Mouse (Mus musculus): ENCODE measurements around the gene Zc3hc1. TPM values are rescaled to one million over a fixed set of nuclear protein-coding genes. Genes with fewer than 3 reads are reported as not detected.

Zc3hc1 gene
- polyA plus RNA-seq, 1 experiment from 2014 or later: 79.2 TPM

DNA sequence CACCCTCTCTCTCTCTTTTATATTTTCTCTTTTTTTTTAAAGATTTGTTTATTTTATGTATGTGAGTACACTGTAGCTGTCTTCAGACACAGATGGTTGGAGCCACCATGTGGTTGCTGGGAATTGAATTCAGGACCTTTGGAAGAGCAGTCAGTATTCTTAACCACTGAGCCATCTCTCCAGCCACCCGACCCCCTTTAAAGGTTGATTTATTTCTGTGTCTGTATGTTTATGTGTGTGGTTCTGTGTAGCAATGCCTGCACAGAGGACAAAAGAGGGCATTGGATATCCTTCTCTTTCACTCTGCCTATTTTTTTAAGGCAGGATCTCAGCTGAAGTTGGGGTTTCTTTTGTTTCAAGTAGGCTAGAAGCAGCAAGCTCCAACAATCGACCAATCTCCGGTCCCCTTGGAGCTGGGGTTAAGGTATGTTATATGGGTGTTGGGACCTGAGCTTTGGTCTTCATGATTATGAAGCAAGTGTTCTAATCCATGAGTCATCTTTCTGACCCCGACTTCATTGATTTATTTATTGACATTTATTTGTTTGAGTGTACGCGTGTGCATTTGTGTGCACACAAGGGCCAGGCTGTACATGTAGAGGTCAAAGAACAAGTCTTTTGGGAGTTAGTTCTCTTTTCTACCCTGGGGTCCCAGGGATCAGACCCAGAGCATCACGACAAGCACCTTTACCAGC is 18.7 kb upstream of the Zc3hc1 start:
- Histone ChIP-seq H3K4me2 (ENCODE audit: low read length) (no peak overlapping the region), H3K27me3 (replicated peaks; ENCODE audit: control insufficient read depth, insufficient read depth, low read length) (no peaks in the 10 kb centered on the region), H3K9ac (ENCODE audit: low read length) (no peak overlapping the region), H3K36me3 (ENCODE audit: control insufficient read depth, insufficient read depth, low read length) (no peaks in the 10 kb centered on the region), H3K27ac (ENCODE audit: low read depth, low read length) (no peak overlapping the region), H3K9me3 (replicated peaks; ENCODE audit: control insufficient read depth, low read length) (no peaks in the 10 kb centered on the region), H3K4me1 (ENCODE audit: control insufficient read depth, insufficient read depth, low read length) (no peaks in the 10 kb centered on the region), H3K4me3 (ENCODE audit: low read depth, low read length) (no peak overlapping the region)
- no peak for DNase-seq (ENCODE audit: low spot score)
- WGBS: 92% methylated on average over 7 of the region's 7 CpGs
- no peak for ATAC-seq

DNA sequence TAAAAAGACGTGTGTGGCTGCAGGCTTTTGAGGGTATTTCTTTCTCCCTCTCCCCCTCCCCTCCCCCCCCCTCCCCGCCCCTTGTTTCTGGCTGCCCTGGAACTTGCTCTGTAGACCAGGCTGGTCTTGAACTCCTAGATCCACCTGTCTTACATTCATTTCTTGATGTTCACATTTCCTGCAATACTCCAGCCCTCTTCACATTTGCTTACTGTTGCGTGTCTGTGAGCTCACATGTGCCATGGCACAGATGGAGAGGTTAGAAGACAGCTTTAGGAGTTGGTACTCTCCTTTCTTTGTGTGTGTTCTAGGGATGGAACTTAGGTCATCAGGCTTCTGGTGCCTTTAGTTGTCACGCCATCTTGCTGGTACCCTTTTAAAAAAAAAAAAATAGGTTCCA is 17.4 kb upstream of the Zc3hc1 start:
- H3K4me3 ChIP-seq (ENCODE audit: low read depth, low read length): no peak overlapping the region
- ATAC-seq (no peak), DNase-seq (ENCODE audit: low spot score) (no peak)
- peaks cover 5% of the 10 kb centered on the region; the same call in 1 of the 2 replicates for H3K4me1 ChIP-seq (ENCODE audit: control insufficient read depth, insufficient read depth, low read length)
- H3K36me3 ChIP-seq (ENCODE audit: control insufficient read depth, insufficient read depth, low read length): no peaks in the 10 kb centered on the region
- H3K4me2 ChIP-seq (ENCODE audit: low read length): no peak overlapping the region
- H3K27me3 ChIP-seq (replicated peaks; ENCODE audit: control insufficient read depth, insufficient read depth, low read length): no peaks in the 10 kb centered on the region
- H3K9me3 ChIP-seq (replicated peaks; ENCODE audit: control insufficient read depth, low read length): no peaks in the 10 kb centered on the region
- H3K9ac ChIP-seq (ENCODE audit: low read length): no peak overlapping the region
- 87% methylated on average over 4 of the region's 4 CpGs for WGBS
- no peak overlapping the region for H3K27ac ChIP-seq (ENCODE audit: low read depth, low read length)

DNA sequence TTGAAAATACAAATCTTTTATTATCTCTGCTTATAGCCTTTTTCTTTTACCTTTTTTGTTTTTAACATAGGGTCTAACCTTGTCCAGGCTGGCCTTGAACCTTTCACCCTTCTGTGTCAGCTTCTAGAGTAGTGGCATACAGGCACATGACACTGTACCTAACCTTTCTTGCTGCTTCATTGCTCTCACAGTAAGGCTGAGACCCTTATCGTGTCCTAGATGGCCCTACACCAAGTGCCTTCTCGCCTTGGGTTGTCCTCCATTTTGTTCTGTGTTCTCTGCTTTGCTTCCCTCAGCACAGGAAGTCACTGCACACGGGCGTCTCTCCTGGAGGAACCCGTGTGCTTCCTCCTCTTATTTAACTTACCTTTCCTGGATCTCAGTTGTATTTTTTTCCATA is 13.8 kb upstream of the Zc3hc1 start:
- H3K4me3 ChIP-seq (ENCODE audit: low read depth, low read length): no peak overlapping the region
- DNase-seq (ENCODE audit: low spot score): no peak
- H3K9ac ChIP-seq (ENCODE audit: low read length): no peak overlapping the region
- no peaks in the 10 kb centered on the region for H3K9me3 ChIP-seq (replicated peaks; ENCODE audit: control insufficient read depth, low read length)
- no peaks in the 10 kb centered on the region for H3K27me3 ChIP-seq (replicated peaks; ENCODE audit: control insufficient read depth, insufficient read depth, low read length)
- peak overlapping the region; percentile 55 for H3K4me2 ChIP-seq (ENCODE audit: low read length)
- 85% methylated on average over 5 of the region's 5 CpGs for WGBS
- H3K4me1 ChIP-seq (ENCODE audit: control insufficient read depth, insufficient read depth, low read length): peaks cover 5% of the 10 kb centered on the region; the same call in 1 of the 2 replicates
- no peak for ATAC-seq
- H3K36me3 ChIP-seq (ENCODE audit: control insufficient read depth, insufficient read depth, low read length): no peaks in the 10 kb centered on the region
- H3K27ac ChIP-seq (ENCODE audit: low read depth, low read length): no peak overlapping the region

DNA sequence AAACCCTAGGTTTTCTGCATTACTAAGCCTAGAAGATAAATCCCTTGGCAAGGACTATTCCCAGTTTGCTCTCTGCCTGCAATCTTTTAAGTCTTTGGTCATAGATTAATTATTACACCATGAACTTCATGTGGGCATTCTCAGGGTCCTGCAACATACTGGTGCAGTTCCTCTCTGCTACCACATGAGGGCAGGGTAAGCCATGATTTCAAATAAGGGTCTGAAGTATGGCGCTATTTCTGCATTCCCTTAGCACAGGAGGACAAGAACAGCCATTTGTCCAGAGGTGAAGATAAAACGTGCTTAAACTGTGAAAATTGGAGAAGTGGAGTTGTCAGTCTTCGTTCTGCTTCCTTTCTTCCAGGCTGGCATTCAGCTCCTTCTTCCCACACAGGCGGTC is 12.6 kb upstream of the Zc3hc1 start:
- Histone ChIP-seq H3K27me3 (replicated peaks; ENCODE audit: control insufficient read depth, insufficient read depth, low read length) (no peaks in the 10 kb centered on the region), H3K4me2 (ENCODE audit: low read length) (peak overlapping the region; percentile 55), H3K4me1 (ENCODE audit: control insufficient read depth, insufficient read depth, low read length) (peaks cover 5% of the 10 kb centered on the region; the same call in 1 of the 2 replicates), H3K27ac (ENCODE audit: low read depth, low read length) (no peak overlapping the region), H3K9ac (ENCODE audit: low read length) (peak overlapping the region; percentile 50; the same call in 1 of the 2 replicates), H3K9me3 (replicated peaks; ENCODE audit: control insufficient read depth, low read length) (no peaks in the 10 kb centered on the region), H3K4me3 (ENCODE audit: low read depth, low read length) (peak overlapping the region; percentile 23), H3K36me3 (ENCODE audit: control insufficient read depth, insufficient read depth, low read length) (no peaks in the 10 kb centered on the region)
- WGBS: 14% methylated on average over 4 of the region's 4 CpGs
- DNase-seq (ENCODE audit: low spot score) (peak; percentile 93), ATAC-seq (no peak)

DNA sequence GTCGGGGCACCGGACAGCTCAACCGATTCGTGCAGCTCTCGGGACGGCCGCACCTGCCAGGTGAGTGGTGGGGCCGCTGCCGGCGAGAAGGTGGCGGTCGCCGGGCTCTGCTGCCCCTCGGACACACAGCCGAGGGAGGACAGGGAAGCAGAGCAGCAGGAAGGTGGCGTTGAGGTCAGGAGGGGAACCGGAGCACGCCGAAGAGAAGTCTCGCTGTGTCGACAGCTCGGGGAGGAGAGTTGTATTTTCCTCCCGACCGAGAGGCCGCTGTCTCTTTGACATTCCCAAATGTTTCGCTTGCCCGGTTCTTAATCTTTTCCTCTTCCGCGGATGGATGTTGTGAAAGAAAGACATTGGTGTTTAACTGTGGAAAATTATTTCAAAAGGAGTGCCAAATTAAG is 11.3 kb upstream of the Zc3hc1 start:
- no peaks in the 10 kb centered on the region for H3K36me3 ChIP-seq (ENCODE audit: control insufficient read depth, insufficient read depth, low read length)
- peak; percentile 37 for DNase-seq (ENCODE audit: low spot score)
- H3K27ac ChIP-seq (ENCODE audit: low read depth, low read length): peak overlapping the region; percentile 96
- no peaks in the 10 kb centered on the region for H3K27me3 ChIP-seq (replicated peaks; ENCODE audit: control insufficient read depth, insufficient read depth, low read length)
- peak overlapping the region; percentile 100 for H3K4me3 ChIP-seq (ENCODE audit: low read depth, low read length)
- no peak for ATAC-seq
- H3K9ac ChIP-seq (ENCODE audit: low read length): peak overlapping the region; percentile 98
- H3K9me3 ChIP-seq (replicated peaks; ENCODE audit: control insufficient read depth, low read length): no peaks in the 10 kb centered on the region
- peak overlapping the region; percentile 70 for H3K4me2 ChIP-seq (ENCODE audit: low read length)
- peaks cover 5% of the 10 kb centered on the region; the same call in 1 of the 2 replicates for H3K4me1 ChIP-seq (ENCODE audit: control insufficient read depth, insufficient read depth, low read length)
- under 1% methylated on average over 29 of the region's 29 CpGs for WGBS

DNA sequence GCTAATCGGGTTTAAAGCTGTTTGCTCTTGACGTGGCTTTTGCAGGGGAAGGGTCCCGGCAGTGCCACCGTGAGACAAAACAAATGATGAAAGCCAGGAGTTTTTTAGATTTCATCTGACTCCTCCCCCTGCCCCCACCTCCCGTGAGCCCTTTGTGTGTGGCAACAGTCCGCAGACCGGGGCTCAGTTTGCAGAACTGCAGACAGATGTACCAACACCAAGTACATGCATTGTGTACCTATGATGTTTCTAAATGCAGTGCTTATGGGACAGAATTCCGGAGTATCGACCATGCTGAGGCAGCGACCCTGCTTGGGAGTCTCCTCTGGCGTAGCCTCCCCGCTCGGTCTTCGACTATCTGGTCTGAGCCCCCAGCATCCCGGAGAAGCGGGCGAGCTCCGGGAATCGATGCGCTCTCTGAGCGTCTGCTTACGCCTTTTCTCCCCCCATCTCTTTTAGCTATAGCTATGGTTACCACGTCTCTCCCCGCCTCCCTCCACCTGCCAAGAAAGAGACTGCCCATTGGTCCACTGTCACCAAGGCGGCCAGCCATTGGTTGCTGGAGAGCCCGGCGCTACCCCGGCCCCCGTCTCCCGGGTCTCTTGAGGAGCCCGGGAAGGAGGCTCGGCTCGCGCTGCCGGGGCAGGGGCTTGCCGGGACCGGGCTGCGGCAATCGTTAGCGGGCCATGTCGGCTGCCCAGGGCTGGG is 10.6 kb upstream of the Zc3hc1 start, which contains the start of gene Klhdc10:
Gene Klhdc10 (plus strand): TSS at position 561 of the 708 bp plus-strand sequence.
- H3K27me3 ChIP-seq (replicated peaks; ENCODE audit: control insufficient read depth, insufficient read depth, low read length): no peaks in the 10 kb centered on the region
- no peaks in the 10 kb centered on the region for H3K9me3 ChIP-seq (replicated peaks; ENCODE audit: control insufficient read depth, low read length)
- under 1% methylated on average over 41 of the region's 41 CpGs for WGBS
- ATAC-seq (peak; percentile 100), DNase-seq (ENCODE audit: low spot score) (peak; percentile 99)
- peak within 1 kb of the TSS; percentile 100 for H3K4me3 ChIP-seq (ENCODE audit: low read depth, low read length)
- H3K9ac ChIP-seq (ENCODE audit: low read length): peak within 1 kb of the TSS; percentile 98
- peak within 1 kb of the TSS; percentile 70 for H3K4me2 ChIP-seq (ENCODE audit: low read length)
- no peaks in the 10 kb centered on the region for H3K36me3 ChIP-seq (ENCODE audit: control insufficient read depth, insufficient read depth, low read length)
- peaks cover 5% of the 10 kb centered on the region; the same call in 1 of the 2 replicates for H3K4me1 ChIP-seq (ENCODE audit: control insufficient read depth, insufficient read depth, low read length)
- peak within 1 kb of the TSS; percentile 96 for H3K27ac ChIP-seq (ENCODE audit: low read depth, low read length)

DNA sequence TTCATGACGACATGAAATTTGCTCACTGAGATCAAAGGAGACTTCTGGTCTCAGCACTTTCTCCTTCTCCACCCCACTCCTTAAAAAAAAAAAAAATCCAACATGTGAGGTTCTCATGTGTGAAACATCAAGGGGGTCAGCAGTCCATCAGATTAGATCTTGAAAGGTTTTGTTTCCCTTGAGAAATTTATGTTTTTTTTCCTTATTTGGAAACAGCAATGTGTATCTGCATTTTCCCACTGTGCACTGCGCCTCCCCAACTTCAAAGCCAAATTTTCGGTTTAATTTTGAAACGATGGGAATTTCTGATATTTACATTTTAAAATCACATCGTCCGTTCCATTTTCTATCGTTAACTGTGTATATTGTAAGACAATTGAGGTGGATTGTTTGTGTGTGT is 9.9 kb upstream of the Zc3hc1 start:
- Histone ChIP-seq H3K36me3 (ENCODE audit: control insufficient read depth, insufficient read depth, low read length) (no peaks in the 10 kb centered on the region), H3K27ac (ENCODE audit: low read depth, low read length) (peak overlapping the region; percentile 96), H3K9me3 (replicated peaks; ENCODE audit: control insufficient read depth, low read length) (no peaks in the 10 kb centered on the region), H3K4me1 (ENCODE audit: control insufficient read depth, insufficient read depth, low read length) (peaks cover 5% of the 10 kb centered on the region; the same call in 1 of the 2 replicates), H3K27me3 (replicated peaks; ENCODE audit: control insufficient read depth, insufficient read depth, low read length) (no peaks in the 10 kb centered on the region), H3K9ac (ENCODE audit: low read length) (peak overlapping the region; percentile 98), H3K4me2 (ENCODE audit: low read length) (peak overlapping the region; percentile 62), H3K4me3 (ENCODE audit: low read depth, low read length) (peak overlapping the region; percentile 100)
- DNase-seq (ENCODE audit: low spot score): no peak
- WGBS: 4% methylated on average over 7 of the region's 7 CpGs
- no peak for ATAC-seq

DNA sequence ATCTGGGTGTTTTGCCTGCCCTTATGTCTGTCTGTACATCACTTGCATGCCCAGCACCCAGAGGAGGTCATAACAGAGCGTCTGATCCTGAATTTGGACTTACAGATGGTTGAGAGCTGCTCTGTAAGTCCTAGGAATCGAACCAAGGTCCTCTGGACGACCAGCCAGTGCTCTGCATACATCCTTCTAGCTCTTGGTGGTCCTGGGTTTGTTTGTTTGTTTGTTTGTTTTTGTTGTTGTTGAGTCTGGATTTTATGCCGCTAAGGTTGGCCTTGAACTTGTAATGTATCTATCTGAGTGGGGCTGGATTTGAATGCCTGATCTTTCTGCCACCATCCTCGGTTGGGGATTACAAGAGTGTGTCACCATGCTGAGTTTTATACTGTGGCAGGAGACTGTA is 9.3 kb upstream of the Zc3hc1 start:
- peak overlapping the region; percentile 96 for H3K27ac ChIP-seq (ENCODE audit: low read depth, low read length)
- no peaks in the 10 kb centered on the region for H3K36me3 ChIP-seq (ENCODE audit: control insufficient read depth, insufficient read depth, low read length)
- H3K4me3 ChIP-seq (ENCODE audit: low read depth, low read length): no peak overlapping the region
- ATAC-seq (no peak), DNase-seq (ENCODE audit: low spot score) (no peak)
- peaks cover 5% of the 10 kb centered on the region; the same call in 1 of the 2 replicates for H3K4me1 ChIP-seq (ENCODE audit: control insufficient read depth, insufficient read depth, low read length)
- no peaks in the 10 kb centered on the region for H3K9me3 ChIP-seq (replicated peaks; ENCODE audit: control insufficient read depth, low read length)
- WGBS: 83% methylated on average over 5 of the region's 5 CpGs
- H3K9ac ChIP-seq (ENCODE audit: low read length): peak overlapping the region; percentile 98
- no peaks in the 10 kb centered on the region for H3K27me3 ChIP-seq (replicated peaks; ENCODE audit: control insufficient read depth, insufficient read depth, low read length)
- H3K4me2 ChIP-seq (ENCODE audit: low read length): peak overlapping the region; percentile 62; the same call in 1 of the 2 replicates

DNA sequence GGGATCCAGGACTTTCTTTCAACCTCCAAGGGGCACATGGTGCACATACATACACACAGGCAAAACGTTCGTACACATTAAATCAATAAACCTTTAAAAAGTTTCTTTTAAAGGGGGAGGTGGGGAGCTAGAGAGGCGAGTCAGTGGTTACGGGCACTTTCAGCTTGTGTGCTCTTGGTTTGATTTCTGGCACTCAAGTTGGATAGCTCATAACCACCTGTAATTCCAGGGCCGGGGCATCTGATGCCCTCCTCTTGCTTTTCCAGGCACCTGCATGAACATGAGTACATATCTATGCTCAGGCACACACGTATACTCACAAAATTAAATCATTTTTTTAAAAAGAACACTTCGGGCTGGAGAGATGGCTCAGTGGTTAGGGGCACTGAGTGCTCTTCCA is 1.2 kb upstream of the Zc3hc1 start:
- no peaks in the 10 kb centered on the region for H3K9me3 ChIP-seq (replicated peaks; ENCODE audit: control insufficient read depth, low read length)
- DNase-seq (ENCODE audit: low spot score): no peak
- H3K36me3 ChIP-seq (ENCODE audit: control insufficient read depth, insufficient read depth, low read length): peaks cover 3% of the 10 kb centered on the region
- 88% methylated on average over 7 of the region's 7 CpGs for WGBS
- H3K4me1 ChIP-seq (ENCODE audit: control insufficient read depth, insufficient read depth, low read length): no peaks in the 10 kb centered on the region
- H3K4me2 ChIP-seq (ENCODE audit: low read length): no peak overlapping the region
- no peak overlapping the region for H3K27ac ChIP-seq (ENCODE audit: low read depth, low read length)
- H3K27me3 ChIP-seq (replicated peaks; ENCODE audit: control insufficient read depth, insufficient read depth, low read length): no peaks in the 10 kb centered on the region
- no peak overlapping the region for H3K9ac ChIP-seq (ENCODE audit: low read length)
- no peak for ATAC-seq
- H3K4me3 ChIP-seq (ENCODE audit: low read depth, low read length): no peak overlapping the region

Data from forebrain, embryonic 14.5 days (tissue).